Mouse (Mus musculus): ENCODE measurements around the gene Cpxm2.

Gene Cpxm2

GRCm38 (mm10) chr7:132183892-132184404 lies 29.4 kb upstream of the Cpxm2 start:
- peaks cover 34% of the 10 kb centered on the region for H3K9me3 ChIP-seq (ENCODE audit: low read length)
- no peaks in the 10 kb centered on the region for H3K36me3 ChIP-seq (ENCODE audit: insufficient read depth, low read length)
- H3K4me3 ChIP-seq (replicated peaks; ENCODE audit: low read length), result no peak overlapping the region
- TF ChIP-seq CTCF (conservative IDR thresholded peaks at IDR 0.05; ENCODE audit: low read length), result no peak
- no peak for TF ChIP-seq NANOG (IDR thresholded peaks at IDR 0.05; ENCODE audit: borderline replicate concordance, low read length)
- no peak for TF ChIP-seq POU5F1 (IDR thresholded peaks at IDR 0.05; ENCODE audit: borderline replicate concordance, low read length)
- H3K4me1 ChIP-seq (replicated peaks; ENCODE audit: low read depth, low read length), result peaks cover 6% of the 10 kb centered on the region
- 0 out of 2 replicates have a peak, but pooled peaks cover 7% of the 10 kb centered on the region for H3K27me3 ChIP-seq (ENCODE audit: insufficient read depth, low read length)

GRCm38 (mm10) chr7:132181586-132182198 lies 27.2 kb upstream of the Cpxm2 start:
- TF ChIP-seq CTCF (conservative IDR thresholded peaks at IDR 0.05; ENCODE audit: low read length) (no peak), POU5F1 (IDR thresholded peaks at IDR 0.05; ENCODE audit: borderline replicate concordance, low read length) (no peak), NANOG (IDR thresholded peaks at IDR 0.05; ENCODE audit: borderline replicate concordance, low read length) (no peak)
- Histone ChIP-seq H3K4me1 (replicated peaks; ENCODE audit: low read depth, low read length) (peaks cover 6% of the 10 kb centered on the region), H3K27me3 (ENCODE audit: insufficient read depth, low read length) (0 out of 2 replicates have a peak, but pooled peaks cover 2% of the 10 kb centered on the region), H3K9me3 (ENCODE audit: low read length) (peaks cover 34% of the 10 kb centered on the region), H3K36me3 (ENCODE audit: insufficient read depth, low read length) (no peaks in the 10 kb centered on the region), H3K4me3 (replicated peaks; ENCODE audit: low read length) (no peak overlapping the region)

GRCm38 (mm10) chr7:132181042-132181441 lies 26.5 kb upstream of the Cpxm2 start:
- Histone ChIP-seq H3K4me1 (replicated peaks; ENCODE audit: low read depth, low read length) (peaks cover 6% of the 10 kb centered on the region), H3K36me3 (ENCODE audit: insufficient read depth, low read length) (no peaks in the 10 kb centered on the region), H3K27me3 (ENCODE audit: insufficient read depth, low read length) (0 out of 2 replicates have a peak, but pooled peaks cover 2% of the 10 kb centered on the region), H3K9me3 (ENCODE audit: low read length) (peaks cover 34% of the 10 kb centered on the region), H3K4me3 (replicated peaks; ENCODE audit: low read length) (no peak overlapping the region)
- TF ChIP-seq CTCF (conservative IDR thresholded peaks at IDR 0.05; ENCODE audit: low read length) (no peak), NANOG (IDR thresholded peaks at IDR 0.05; ENCODE audit: borderline replicate concordance, low read length) (no peak), POU5F1 (IDR thresholded peaks at IDR 0.05; ENCODE audit: borderline replicate concordance, low read length) (no peak)

- Histone ChIP-seq H3K36me3 (ENCODE audit: insufficient read depth, low read length) (no peaks in the 10 kb centered on the region), H3K27me3 (ENCODE audit: insufficient read depth, low read length) (no peaks in the 10 kb centered on the region), H3K9me3 (ENCODE audit: low read length) (peaks cover 31% of the 10 kb centered on the region), H3K4me3 (replicated peaks; ENCODE audit: low read length) (no peak overlapping the region), H3K4me1 (replicated peaks; ENCODE audit: low read depth, low read length) (peaks cover 6% of the 10 kb centered on the region)
- TF ChIP-seq NANOG (IDR thresholded peaks at IDR 0.05; ENCODE audit: borderline replicate concordance, low read length) (peak; percentile 98), CTCF (conservative IDR thresholded peaks at IDR 0.05; ENCODE audit: low read length) (no peak)
Measured at GRCm38 (mm10) chr7:132179049-132179448, 24.5 kb upstream of the Cpxm2 start.

- TF ChIP-seq POU5F1 (IDR thresholded peaks at IDR 0.05; ENCODE audit: borderline replicate concordance, low read length) (no peak), NANOG (IDR thresholded peaks at IDR 0.05; ENCODE audit: borderline replicate concordance, low read length) (no peak), CTCF (conservative IDR thresholded peaks at IDR 0.05; ENCODE audit: low read length) (no peak)
- no peaks in the 10 kb centered on the region for H3K27me3 ChIP-seq (ENCODE audit: insufficient read depth, low read length)
- H3K9me3 ChIP-seq (ENCODE audit: low read length), result peaks cover 13% of the 10 kb centered on the region
- H3K4me3 ChIP-seq (replicated peaks; ENCODE audit: low read length), result no peak overlapping the region
- peaks cover 11% of the 10 kb centered on the region for H3K4me1 ChIP-seq (replicated peaks; ENCODE audit: low read depth, low read length)
- no peaks in the 10 kb centered on the region for H3K36me3 ChIP-seq (ENCODE audit: insufficient read depth, low read length)
Measured at GRCm38 (mm10) chr7:132174787-132175186, 20.2 kb upstream of the Cpxm2 start.

- TF ChIP-seq POU5F1 (IDR thresholded peaks at IDR 0.05; ENCODE audit: borderline replicate concordance, low read length) (no peak), CTCF (conservative IDR thresholded peaks at IDR 0.05; ENCODE audit: low read length) (no peak), NANOG (IDR thresholded peaks at IDR 0.05; ENCODE audit: borderline replicate concordance, low read length) (no peak)
- H3K9me3 ChIP-seq (ENCODE audit: low read length), result peaks cover 13% of the 10 kb centered on the region
Measured at GRCm38 (mm10) chr7:132174296-132174695, 19.8 kb upstream of the Cpxm2 start.

GRCm38 (mm10) chr7:132172220-132172619 lies 17.7 kb upstream of the Cpxm2 start:
- no peaks in the 10 kb centered on the region for H3K36me3 ChIP-seq (ENCODE audit: insufficient read depth, low read length)

More at GRCm38 (mm10) chr7:132174296-132174695, 19.8 kb upstream of the Cpxm2 start:
- Histone ChIP-seq H3K4me3 (replicated peaks; ENCODE audit: low read length) (no peak overlapping the region), H3K27me3 (ENCODE audit: insufficient read depth, low read length) (no peaks in the 10 kb centered on the region), H3K4me1 (replicated peaks; ENCODE audit: low read depth, low read length) (peaks cover 9% of the 10 kb centered on the region), H3K36me3 (ENCODE audit: insufficient read depth, low read length) (no peaks in the 10 kb centered on the region)

GRCm38 (mm10) chr7:132171716-132172115 lies 17.2 kb upstream of the Cpxm2 start:
- H3K9me3 ChIP-seq (ENCODE audit: low read length), result peaks cover 13% of the 10 kb centered on the region
- no peaks in the 10 kb centered on the region for H3K36me3 ChIP-seq (ENCODE audit: insufficient read depth, low read length)
- no peak overlapping the region for H3K4me3 ChIP-seq (replicated peaks; ENCODE audit: low read length)
- 0 out of 2 replicates have a peak, but pooled peaks cover 5% of the 10 kb centered on the region for H3K4me1 ChIP-seq (replicated peaks; ENCODE audit: low read depth, low read length)
- TF ChIP-seq POU5F1 (IDR thresholded peaks at IDR 0.05; ENCODE audit: borderline replicate concordance, low read length) (no peak), CTCF (conservative IDR thresholded peaks at IDR 0.05; ENCODE audit: low read length) (no peak), NANOG (IDR thresholded peaks at IDR 0.05; ENCODE audit: borderline replicate concordance, low read length) (no peak)
- peaks cover 4% of the 10 kb centered on the region; the same call in 1 of the 2 replicates for H3K27me3 ChIP-seq (ENCODE audit: insufficient read depth, low read length)

More at GRCm38 (mm10) chr7:132172220-132172619, 17.7 kb upstream of the Cpxm2 start:
- TF ChIP-seq POU5F1 (IDR thresholded peaks at IDR 0.05; ENCODE audit: borderline replicate concordance, low read length) (no peak), CTCF (conservative IDR thresholded peaks at IDR 0.05; ENCODE audit: low read length) (no peak), NANOG (IDR thresholded peaks at IDR 0.05; ENCODE audit: borderline replicate concordance, low read length) (no peak)
- Histone ChIP-seq H3K4me1 (replicated peaks; ENCODE audit: low read depth, low read length) (0 out of 2 replicates have a peak, but pooled peaks cover 5% of the 10 kb centered on the region), H3K4me3 (replicated peaks; ENCODE audit: low read length) (no peak overlapping the region), H3K27me3 (ENCODE audit: insufficient read depth, low read length) (peaks cover 4% of the 10 kb centered on the region; the same call in 1 of the 2 replicates), H3K9me3 (ENCODE audit: low read length) (peaks cover 13% of the 10 kb centered on the region)

All from E14TG2a.4 (cell line).